Mouse (Mus musculus) MEL (cell line): ENCODE results near the gene Nr4a1. TPM values are rescaled to one million over a fixed set of nuclear protein-coding genes. Genes with fewer than 3 reads are reported as not detected.

Experiments
- DNase-seq: peaks from one replicate; pipeline ENCODE4 v3.0.0; 2011; ENCODE audit warnings: low read depth, low spot score
- H3K27ac ChIP-seq: 2 replicates; pipeline ENCODE4 v1.5.1; 2012; ENCODE audit warnings: low read depth, mild to moderate bottlenecking, control low read depth, low read length, moderate library complexity; ENCODE audit not compliant: control insufficient read depth
- H3K27me3 ChIP-seq, 2 experiments: fragments of 150-350 bp in 1 of 2; sonication (generic) in 1 of 2; 2 replicates each; pipeline ENCODE4 v1.6.1; 2012; ENCODE audit warnings: low read length in 2 of 2, mild to moderate bottlenecking in 2 of 2, improper control_type of control experiment in 1 of 2, moderate library complexity in 1 of 2; ENCODE audit not compliant: insufficient read depth in 2 of 2, control insufficient read depth in 1 of 2
- H3K36me3 ChIP-seq, 2 experiments: 2 replicates each; pipeline ENCODE4 v1.6.1; 2012 to 2014; ENCODE audit warnings: low read length in 2 of 2, improper control_type of control experiment in 1 of 2, inconsistent platforms in 1 of 2, mild to moderate bottlenecking in 1 of 2; ENCODE audit not compliant: insufficient read depth in 2 of 2, control insufficient read depth in 1 of 2
- H3K4me1 ChIP-seq, 2 experiments: fragments of 150-350 bp in 1 of 2; sonication (generic) in 1 of 2; 2 replicates each; pipeline ENCODE4 v1.6.1; 2012; ENCODE audit warnings: low read length in 2 of 2, improper control_type of control experiment in 1 of 2, mild to moderate bottlenecking in 1 of 2; ENCODE audit not compliant: insufficient read depth in 2 of 2, control insufficient read depth in 1 of 2
- H3K4me3 ChIP-seq, 2 experiments: fragments of 150-350 bp in 1 of 2; sonication (generic) in 1 of 2; 2 replicates each; pipeline ENCODE4 v1.5.1; 2012; ENCODE audit warnings: low read depth in 2 of 2, low read length in 2 of 2, mild to moderate bottlenecking in 2 of 2, moderate library complexity in 2 of 2, control low read depth in 1 of 2, improper control_type of control experiment in 1 of 2; ENCODE audit not compliant: control insufficient read depth in 1 of 2, insufficient read depth in 1 of 2
- H3K79me2 ChIP-seq: 2 replicates; pipeline ENCODE4 v1.6.1; 2012; ENCODE audit warnings: mild to moderate bottlenecking, low read length, moderate library complexity; ENCODE audit not compliant: control insufficient read depth, poor library complexity, insufficient read depth
- H3K9ac ChIP-seq: 2 replicates; pipeline ENCODE4 v1.6.1; 2012; ENCODE audit warnings: low read depth, mild to moderate bottlenecking, control low read depth, low read length, moderate library complexity; ENCODE audit not compliant: control insufficient read depth, poor library complexity, severe bottlenecking
- H3K9me3 ChIP-seq: fragments of 150-350 bp; sonication (generic); replicated peaks from 2 replicates; pipeline ENCODE4 v1.6.1; 2012; ENCODE audit warnings: mild to moderate bottlenecking, low read length, improper control_type of control experiment, moderate library complexity; ENCODE audit not compliant: insufficient read depth
- ELF1 ChIP-seq: IDR thresholded peaks from 2 replicates; pipeline ENCODE4 v1.6.1; 2014; ENCODE audit warnings: low read depth, mild to moderate bottlenecking, inconsistent platforms, low read length, improper control_type of control experiment, moderate library complexity
- ETS1 ChIP-seq: IDR thresholded peaks from 2 replicates; pipeline ENCODE4 v1.6.1; 2012; ENCODE audit warnings: low read depth, mild to moderate bottlenecking, inconsistent platforms, low read length, improper control_type of control experiment, moderate library complexity
- JUND ChIP-seq: IDR thresholded peaks from 2 replicates; pipeline ENCODE4 v1.6.1; 2011; ENCODE audit warnings: low read depth, mild to moderate bottlenecking, improper control_type of control experiment, low read length
- MAFK ChIP-seq: IDR thresholded peaks from 2 replicates; pipeline ENCODE4 v1.6.1; 2011; ENCODE audit warnings: low read depth, mild to moderate bottlenecking, low read length, improper control_type of control experiment, borderline replicate concordance
- MAX ChIP-seq: IDR thresholded peaks from 2 replicates; pipeline ENCODE4 v1.6.1; 2011; ENCODE audit warnings: low read length, improper control_type of control experiment
- MAZ ChIP-seq: IDR thresholded peaks from 2 replicates; pipeline ENCODE4 v1.6.1; 2012; ENCODE audit warnings: low read depth, mild to moderate bottlenecking, inconsistent platforms, low read length, improper control_type of control experiment
- MEF2A ChIP-seq: IDR thresholded peaks from 2 replicates; pipeline ENCODE4 v1.6.1; 2014; ENCODE audit warnings: low read depth, mild to moderate bottlenecking, inconsistent platforms, low read length, improper control_type of control experiment; ENCODE audit not compliant: poor library complexity, insufficient replicate concordance, severe bottlenecking; ENCODE audit errors: extremely low read depth
- MYB ChIP-seq: IDR thresholded peaks from 2 replicates; pipeline ENCODE4 v1.6.1; 2011; ENCODE audit warnings: mild to moderate bottlenecking, low read depth, low read length, improper control_type of control experiment
- NELFE ChIP-seq: IDR thresholded peaks from 2 replicates; pipeline ENCODE4 v1.6.1; 2011; ENCODE audit warnings: low read depth, low read length, improper control_type of control experiment
- NRF1 ChIP-seq: IDR thresholded peaks from 2 replicates; pipeline ENCODE4 v1.6.1; 2014; ENCODE audit warnings: low read depth, mild to moderate bottlenecking, inconsistent platforms, low read length, improper control_type of control experiment, moderate library complexity; ENCODE audit not compliant: poor library complexity, insufficient read depth, severe bottlenecking
- POLR2AphosphoS2 ChIP-seq: IDR thresholded peaks from 2 replicates; pipeline ENCODE4 v1.6.1; 2011; ENCODE audit warnings: low read length, improper control_type of control experiment
- RAD21 ChIP-seq: IDR thresholded peaks from 2 replicates; pipeline ENCODE4 v1.6.1; 2011; ENCODE audit warnings: mild to moderate bottlenecking, low read depth, low read length, improper control_type of control experiment
- RCOR1 ChIP-seq: IDR thresholded peaks from 2 replicates; pipeline ENCODE4 v1.6.1; 2012; ENCODE audit warnings: low read depth, mild to moderate bottlenecking, inconsistent platforms, low read length, improper control_type of control experiment
- SIN3A ChIP-seq: IDR thresholded peaks from 2 replicates; pipeline ENCODE4 v1.6.1; 2012; ENCODE audit warnings: low read length, improper control_type of control experiment, inconsistent platforms
- TAL1 ChIP-seq: IDR thresholded peaks from 2 replicates; pipeline ENCODE4 v1.6.1; 2012; ENCODE audit warnings: mild to moderate bottlenecking, inconsistent platforms, low read length, moderate library complexity, mixed read lengths
- TBP ChIP-seq: IDR thresholded peaks from 2 replicates; pipeline ENCODE4 v1.8.0; 2011; ENCODE audit warnings: low read depth, low read length, improper control_type of control experiment
- TCF12 ChIP-seq: IDR thresholded peaks from 2 replicates; pipeline ENCODE4 v1.6.1; 2014; ENCODE audit warnings: low read depth, mild to moderate bottlenecking, inconsistent platforms, low read length, improper control_type of control experiment, moderate library complexity
- USF1 ChIP-seq: IDR thresholded peaks from 2 replicates; pipeline ENCODE4 v1.6.1; 2014; ENCODE audit warnings: low read depth, mild to moderate bottlenecking, inconsistent platforms, low read length, improper control_type of control experiment, moderate library complexity
- ZKSCAN1 ChIP-seq: IDR thresholded peaks from 2 replicates; pipeline ENCODE4 v1.6.1; 2012; ENCODE audit warnings: low read depth, mild to moderate bottlenecking, inconsistent platforms, low read length, improper control_type of control experiment, moderate library complexity
- ZMIZ1 ChIP-seq: IDR thresholded peaks from 2 replicates; pipeline ENCODE4 v1.6.1; 2012; ENCODE audit warnings: low read depth, mild to moderate bottlenecking, inconsistent platforms, low read length, improper control_type of control experiment, moderate library complexity
- ZNF384 ChIP-seq: IDR thresholded peaks from 2 replicates; pipeline ENCODE4 v1.6.1; 2012; ENCODE audit warnings: low read depth, mild to moderate bottlenecking, inconsistent platforms, low read length, improper control_type of control experiment
- polyA plus RNA-seq, 2 experiments: library from polyadenylated mRNA; stranded (reverse) in 1 of 2; unstranded in 1 of 2; fragments of >175 nt in 1 of 2; fragments of >200 nt in 1 of 2; gene quantifications; 2 replicates each; pipeline versions ENCODE4 v1.2.1 to v1.2.4; 2012; ENCODE audit warnings: low replicate concordance in 2 of 2, low read depth in 1 of 2; ENCODE audit not compliant: insufficient read length in 2 of 2, insufficient read depth in 1 of 2, missing spikeins in 1 of 2
- total RNA-seq: library from RNA; depleted of rRNA; stranded (reverse); fragments of 300-350 nt; gene quantifications from 2 replicates; pipeline ENCODE4 v1.2.3, GENCODE M21; 2012

The Nr4a1 gene
- total and polyA plus RNA-seq, 3 experiments: 2.0 to 12.8 TPM; not detected in 1

GRCm38 (mm10) chr15:101290354-101290753, 36.3 kb downstream of the Nr4a1 start:
- Histone ChIP-seq H3K9ac (no peak overlapping the region), H3K27ac (no peak overlapping the region), H3K9me3 (no peaks in the 10 kb centered on the region), H3K4me3 (no peak overlapping the region), H3K27me3 (no peaks in the 10 kb centered on the region), H3K4me1 (no peaks in the 10 kb centered on the region), H3K36me3 (no peaks in the 10 kb centered on the region; a peak in 3 of 4 replicates), H3K79me2 (peaks cover under 1% of the 10 kb centered on the region)
- no peak for TF ChIP-seq SIN3A
- TF ChIP-seq ZMIZ1: no peak
- no peak for TF ChIP-seq RCOR1
- no peak for TF ChIP-seq POLR2AphosphoS2
- no peak for TF ChIP-seq JUND
- TF ChIP-seq TAL1: no peak
- no peak for TF ChIP-seq ELF1
- DNase-seq: no peak

GRCm38 (mm10) chr15:101292012-101292411, 37.9 kb downstream of the Nr4a1 start:
- H3K9ac ChIP-seq: no peak overlapping the region
- no peaks in the 10 kb centered on the region for H3K27me3 ChIP-seq
- DNase-seq: no peak
- TF ChIP-seq MEF2A (no peak), TCF12 (no peak), MYB (no peak), NELFE (no peak), ETS1 (no peak), SIN3A (no peak), MAX (no peak), ZNF384 (no peak), ZMIZ1 (no peak), ZKSCAN1 (no peak), NRF1 (no peak), MAFK (no peak), RAD21 (no peak), TBP (no peak), MAZ (no peak), USF1 (no peak)
- no peak overlapping the region for H3K4me3 ChIP-seq
- no peaks in the 10 kb centered on the region for H3K4me1 ChIP-seq
- H3K9me3 ChIP-seq: no peaks in the 10 kb centered on the region
- no peaks in the 10 kb centered on the region; the same call in 1 of the 2 replicates for H3K79me2 ChIP-seq
- no peak overlapping the region for H3K27ac ChIP-seq
- no peaks in the 10 kb centered on the region; a peak in 2 of 4 replicates for H3K36me3 ChIP-seq
